Mouse (Mus musculus) neutrophil, adult 65 days (primary cell): ENCODE data around the gene Mup10. TPM values are rescaled to one million over a fixed set of nuclear protein-coding genes. Genes with fewer than 3 reads are reported as not detected.

Experiments
- total RNA-seq: library from RNA; stranded (reverse); gene quantifications from 2 replicates; pipeline ENCODE4 v1.2.4, GENCODE M21; 2023

The Mup10 gene
- not detected in 2 replicates for total RNA-seq

GRCm38 (mm10) chr4:60582099-60582498 is at the start of gene Mup10:
Mup10 (minus strand) TSS chr4:60582199.

Other genes with a start within 250 kb of the Mup10 start
- gene Mup9, start 160.2 kb downstream of the Mup10 start, total RNA-seq, result not detected in 2 replicates
- gene Mup1, start 80.2 kb downstream of the Mup10 start, total RNA-seq, result not detected in 2 replicates
- gene Mup11, start 80.2 kb upstream of the Mup10 start, total RNA-seq, result not detected in 2 replicates
- not detected in 2 replicates for gene Mup12, start 159.1 kb upstream of the Mup10 start, total RNA-seq
- gene Mup22, start 239.3 kb upstream of the Mup10 start, total RNA-seq, result not detected in 2 replicates